Mouse (Mus musculus): ENCODE data around the gene Atcay. TPM values are rescaled to one million over a fixed set of nuclear protein-coding genes. Genes with fewer than 3 reads are reported as not detected.
A peak's percentile ranks its signal among the peaks of the same experiment; 100 is the strongest.

Atcay gene
- 0.05 and 0.08 TPM in 2 replicates for polyA plus RNA-seq (2015; fragmentation: Nextera tagmentation; extraction: Ambion mirVana)

- no peak for ATAC-seq (ENCODE audit: low read depth)
- H3K4me2 ChIP-seq = no peak within 1 kb of the TSS
- no peak within 1 kb of the TSS for H3K27ac ChIP-seq
- no peak within 1 kb of the TSS for H3K9ac ChIP-seq
- H3K4me1 ChIP-seq (replicated peaks) = peaks cover 26% of the 10 kb centered on the region
- H3K4me3 ChIP-seq (replicated peaks) = no peak within 1 kb of the TSS
- no peak for DNase-seq
- peaks cover 62% of the 10 kb centered on the region for H3K27me3 ChIP-seq
- no peaks in the 10 kb centered on the region for H3K9me3 ChIP-seq (replicated peaks)
- 13% methylated on average over 27 of the region's 27 CpGs for WGBS (ENCODE audit: insufficient replicate concordance)
- H3K36me3 ChIP-seq = no peaks in the 10 kb centered on the region
Measured at GRCm38 (mm10) chr10:81230438-81231332, at the start of gene Atcay. Atcay (minus strand) TSS chr10:81230833.

- H3K4me2 ChIP-seq = no peak overlapping the region
- H3K36me3 ChIP-seq = no peaks in the 10 kb centered on the region
- peaks cover 70% of the 10 kb centered on the region for H3K27me3 ChIP-seq
Measured at GRCm38 (mm10) chr10:81279496-81279895, 48.9 kb upstream of the Atcay start.

GRCm38 (mm10) chr10:81277676-81278075 lies 47.0 kb upstream of the Atcay start:
- peaks cover 11% of the 10 kb centered on the region for H3K36me3 ChIP-seq
- DNase-seq (no peak), ATAC-seq (ENCODE audit: low read depth) (no peak)
- WGBS (ENCODE audit: insufficient replicate concordance) = 68% methylated on average over 22 of the region's 22 CpGs
- H3K27ac ChIP-seq = no peak overlapping the region
- no peak overlapping the region for H3K9ac ChIP-seq
- H3K4me3 ChIP-seq (replicated peaks) = no peak overlapping the region
- no peak overlapping the region for H3K4me2 ChIP-seq
- peaks cover 4% of the 10 kb centered on the region; the same call in 1 of the 2 replicates for H3K4me1 ChIP-seq (replicated peaks)
- peaks cover 52% of the 10 kb centered on the region for H3K27me3 ChIP-seq
- no peaks in the 10 kb centered on the region for H3K9me3 ChIP-seq (replicated peaks)

More at GRCm38 (mm10) chr10:81279496-81279895, 48.9 kb upstream of the Atcay start:
- Histone ChIP-seq H3K4me3 (replicated peaks) (no peak overlapping the region), H3K9ac (no peak overlapping the region), H3K4me1 (replicated peaks) (peaks cover 4% of the 10 kb centered on the region; the same call in 1 of the 2 replicates), H3K27ac (no peak overlapping the region), H3K9me3 (replicated peaks) (no peaks in the 10 kb centered on the region)
- no peak for ATAC-seq (ENCODE audit: low read depth)
- no peak for DNase-seq
- WGBS (ENCODE audit: insufficient replicate concordance) = 25% methylated on average over 10 of the region's 10 CpGs

GRCm38 (mm10) chr10:81273842-81274241 lies 43.2 kb upstream of the Atcay start:
- no peak overlapping the region for H3K4me2 ChIP-seq
- H3K9ac ChIP-seq = no peak overlapping the region
- no peak for DNase-seq

GRCm38 (mm10) chr10:81272356-81272755 lies 41.7 kb upstream of the Atcay start:
- Histone ChIP-seq H3K4me3 (replicated peaks) (no peak overlapping the region), H3K27ac (no peak overlapping the region), H3K4me2 (no peak overlapping the region), H3K4me1 (replicated peaks) (peaks cover 21% of the 10 kb centered on the region), H3K36me3 (peaks cover 34% of the 10 kb centered on the region), H3K27me3 (peaks cover 3% of the 10 kb centered on the region; the same call in 1 of the 2 replicates), H3K9ac (no peak overlapping the region), H3K9me3 (replicated peaks) (no peaks in the 10 kb centered on the region)
- no peak for ATAC-seq (ENCODE audit: low read depth)
- no peak for DNase-seq
- WGBS (ENCODE audit: insufficient replicate concordance) = 79% methylated on average over 21 of the region's 21 CpGs

More at GRCm38 (mm10) chr10:81273842-81274241, 43.2 kb upstream of the Atcay start:
- no peaks in the 10 kb centered on the region for H3K9me3 ChIP-seq (replicated peaks)
- H3K4me1 ChIP-seq (replicated peaks) = peaks cover 6% of the 10 kb centered on the region
- H3K27me3 ChIP-seq = peaks cover 14% of the 10 kb centered on the region
- H3K27ac ChIP-seq = no peak overlapping the region
- no peak for ATAC-seq (ENCODE audit: low read depth)
- no peak overlapping the region for H3K4me3 ChIP-seq (replicated peaks)
- WGBS (ENCODE audit: insufficient replicate concordance) = 83% methylated on average over 19 of the region's 19 CpGs
- peaks cover 34% of the 10 kb centered on the region for H3K36me3 ChIP-seq

GRCm38 (mm10) chr10:81268643-81269412 lies 38.2 kb upstream of the Atcay start:
- Histone ChIP-seq H3K27me3 (no peaks in the 10 kb centered on the region), H3K9ac (peak overlapping the region; percentile 88), H3K4me1 (replicated peaks) (peaks cover 39% of the 10 kb centered on the region), H3K4me3 (replicated peaks) (peak overlapping the region; percentile 76), H3K9me3 (replicated peaks) (no peaks in the 10 kb centered on the region), H3K27ac (peak overlapping the region; percentile 67), H3K36me3 (peaks cover 53% of the 10 kb centered on the region), H3K4me2 (peak overlapping the region; percentile 82)
- 80% methylated on average over 16 of the region's 16 CpGs for WGBS (ENCODE audit: insufficient replicate concordance)
- ATAC-seq (ENCODE audit: low read depth) = no peak
- no peak for DNase-seq

- Histone ChIP-seq H3K9me3 (replicated peaks) (no peaks in the 10 kb centered on the region), H3K27me3 (no peaks in the 10 kb centered on the region), H3K4me2 (peak overlapping the region; percentile 82), H3K36me3 (peaks cover 53% of the 10 kb centered on the region), H3K9ac (peak overlapping the region; percentile 88), H3K4me1 (replicated peaks) (peaks cover 39% of the 10 kb centered on the region), H3K4me3 (replicated peaks) (peak overlapping the region; percentile 76), H3K27ac (peak overlapping the region; percentile 67)
- WGBS (ENCODE audit: insufficient replicate concordance) = 5% methylated on average over 23 of the region's 23 CpGs
- DNase-seq (peak; percentile 74), ATAC-seq (ENCODE audit: low read depth) (peak; percentile 53)
Measured at GRCm38 (mm10) chr10:81268056-81268455, 37.4 kb upstream of the Atcay start.

GRCm38 (mm10) chr10:81266211-81267105 lies 35.8 kb upstream of the Atcay start, which contains the start of the genes Mrpl54 and Apba3:
Mrpl54 (minus strand) TSS chr10:81266934.
Apba3 (plus strand) TSS chr10:81266960.
- under 1% methylated on average over 48 of the region's 48 CpGs for WGBS (ENCODE audit: insufficient replicate concordance)
- peak; percentile 95 for ATAC-seq (ENCODE audit: low read depth)
- H3K9ac ChIP-seq = peak within 1 kb of the TSS; percentile 88
- peak within 1 kb of the TSS; percentile 79 for H3K27ac ChIP-seq
- H3K4me1 ChIP-seq (replicated peaks) = peaks cover 39% of the 10 kb centered on the region
- H3K4me2 ChIP-seq = peak within 1 kb of the TSS; percentile 82
- H3K36me3 ChIP-seq = peaks cover 38% of the 10 kb centered on the region
- no peaks in the 10 kb centered on the region for H3K9me3 ChIP-seq (replicated peaks)
- H3K4me3 ChIP-seq (replicated peaks) = peak within 1 kb of the TSS; percentile 76
- H3K27me3 ChIP-seq = no peaks in the 10 kb centered on the region
- DNase-seq = peak; percentile 94

GRCm38 (mm10) chr10:81265540-81265939 lies 34.9 kb upstream of the Atcay start:
- Histone ChIP-seq H3K4me3 (replicated peaks) (peak overlapping the region; percentile 76), H3K4me2 (peak overlapping the region; percentile 82), H3K27me3 (peaks cover 2% of the 10 kb centered on the region; the same call in 1 of the 2 replicates), H3K27ac (peak overlapping the region; percentile 58), H3K9me3 (replicated peaks) (no peaks in the 10 kb centered on the region), H3K9ac (peak overlapping the region; percentile 76), H3K4me1 (replicated peaks) (peaks cover 39% of the 10 kb centered on the region), H3K36me3 (peaks cover 29% of the 10 kb centered on the region)
- ATAC-seq (ENCODE audit: low read depth) (no peak), DNase-seq (no peak)
- WGBS (ENCODE audit: insufficient replicate concordance) = 86% methylated on average over 8 of the region's 8 CpGs

GRCm38 (mm10) chr10:81261025-81261424 lies 30.4 kb upstream of the Atcay start:
- H3K36me3 ChIP-seq = peaks cover 28% of the 10 kb centered on the region
- no peaks in the 10 kb centered on the region for H3K9me3 ChIP-seq (replicated peaks)
- no peak overlapping the region for H3K4me2 ChIP-seq
- H3K27me3 ChIP-seq = peaks cover 46% of the 10 kb centered on the region
- ATAC-seq (ENCODE audit: low read depth) (no peak), DNase-seq (no peak)
- H3K4me1 ChIP-seq (replicated peaks) = peaks cover 18% of the 10 kb centered on the region
- 87% methylated on average over 4 of the region's 4 CpGs for WGBS (ENCODE audit: insufficient replicate concordance)
- no peak overlapping the region for H3K27ac ChIP-seq
- no peak overlapping the region for H3K9ac ChIP-seq
- H3K4me3 ChIP-seq (replicated peaks) = no peak overlapping the region

Data from liver, embryonic 13.5 days (tissue).